Mouse (Mus musculus) kidney, postnatal 0 days (tissue): ENCODE measurements around the gene Igsf11. TPM values are rescaled to one million over a fixed set of nuclear protein-coding genes. Genes with fewer than 3 reads are reported as not detected.

Experiments used
- ATAC-seq: fragments of 200-750 bp; cut with Nextera tagmentation; replicated peaks from 2 replicates; pipeline ENCODE4 v1.8.0; 2017; ENCODE audit warnings: low read depth, moderate number of reproducible peaks, moderate TSS enrichment, moderate library complexity; ENCODE audit not compliant: low FRiP score
- DNase-seq: peaks from one replicate; pipeline ENCODE4 v3.0.0-alpha.2; 2016; ENCODE audit warnings: low spot score
- H3K27ac ChIP-seq: fragments of 300-500 bp; sonication (generic); 2 replicates; pipeline ENCODE4 v1.5.1; 2014; ENCODE audit warnings: mild to moderate bottlenecking
- H3K27me3 ChIP-seq: fragments of 300-500 bp; sonication (generic); 2 replicates; pipeline ENCODE4 v1.6.1; 2014; ENCODE audit warnings: low read length, mixed read lengths; ENCODE audit not compliant: insufficient read depth
- H3K36me3 ChIP-seq: fragments of 300-500 bp; sonication (generic); 2 replicates; pipeline ENCODE4 v1.6.1; 2014; ENCODE audit warnings: low read length, mixed read lengths; ENCODE audit not compliant: insufficient read depth
- H3K4me1 ChIP-seq: fragments of 300-500 bp; sonication (generic); replicated peaks from 2 replicates; pipeline ENCODE4 v1.6.1; 2014; ENCODE audit warnings: antibody characterized with exemption, low read length, mixed read lengths; ENCODE audit not compliant: insufficient read depth
- H3K4me2 ChIP-seq: fragments of 300-500 bp; sonication (generic); 2 replicates; pipeline ENCODE4 v1.6.1; 2014; ENCODE audit warnings: mild to moderate bottlenecking, low read length, moderate library complexity, mixed read lengths
- H3K4me3 ChIP-seq: fragments of 300-500 bp; sonication (generic); replicated peaks from 2 replicates; pipeline ENCODE4 v1.5.1; 2014; ENCODE audit warnings: low read depth, low read length
- H3K9ac ChIP-seq: fragments of 300-500 bp; sonication (generic); 2 replicates; pipeline ENCODE4 v1.6.1; 2014; ENCODE audit warnings: low read depth, low read length
- H3K9me3 ChIP-seq: fragments of 300-500 bp; sonication (generic); replicated peaks from 2 replicates; pipeline ENCODE4 v1.6.1; 2016; ENCODE audit warnings: low read length, inconsistent platforms, mixed read lengths
- CTCF ChIP-seq: IDR thresholded peaks from 2 replicates; pipeline ENCODE4 v1.5.1; 2016; ENCODE audit warnings: antibody characterized with exemption, low read depth, mild to moderate bottlenecking, moderate library complexity
- WGBS: fragments of 180-500 bp; shearing (Covaris S2); extraction: QIAGEN DNeasy Blood & Tissue Kit; methylation state at CpG from one replicate; pipeline ENCODE4 v1.1.7; 2014; 5-methylcytosine and 5-hydroxymethylcytosine counted together
- polyA plus RNA-seq: library from polyadenylated mRNA; unstranded; fragments of >200 nt; fragmentation: Nextera tagmentation; extraction: Ambion mirVana; gene quantifications from 2 replicates; pipeline ENCODE4 v1.2.1, GENCODE M21; 2015

Igsf11 gene
- polyA plus RNA-seq, 1 experiment from 2014 or later = 7.1 TPM

GRCm38 (mm10) chr16:38943706-38944550, 51.5 kb downstream of the Igsf11 start:
- H3K27me3 ChIP-seq = no peaks in the 10 kb centered on the region
- H3K9me3 ChIP-seq = no peaks in the 10 kb centered on the region
- no peak overlapping the region for H3K27ac ChIP-seq
- ATAC-seq (no peak), DNase-seq (no peak)
- TF ChIP-seq CTCF = no peak
- no peak overlapping the region for H3K9ac ChIP-seq
- no peak overlapping the region for H3K4me3 ChIP-seq
- H3K36me3 ChIP-seq = no peaks in the 10 kb centered on the region
- no peak overlapping the region for H3K4me2 ChIP-seq
- WGBS = 28% methylated on average over 5 of the region's 5 CpGs
- 0 out of 2 replicates have a peak, but pooled peaks cover 4% of the 10 kb centered on the region for H3K4me1 ChIP-seq

GRCm38 (mm10) chr16:38945111-38945510, 52.6 kb downstream of the Igsf11 start:
- no peak overlapping the region for H3K4me2 ChIP-seq
- ATAC-seq (no peak), DNase-seq (no peak)
- no peaks in the 10 kb centered on the region for H3K27me3 ChIP-seq
- no peak overlapping the region for H3K9ac ChIP-seq
- H3K36me3 ChIP-seq = no peaks in the 10 kb centered on the region
- H3K4me3 ChIP-seq = no peak overlapping the region
- no peak for TF ChIP-seq CTCF
- no peaks in the 10 kb centered on the region for H3K9me3 ChIP-seq
- 0 out of 2 replicates have a peak, but pooled peaks cover 4% of the 10 kb centered on the region for H3K4me1 ChIP-seq
- 76% methylated on average over 7 of the region's 7 CpGs for WGBS
- peak overlapping the region; percentile 83 for H3K27ac ChIP-seq

- no peak overlapping the region for H3K4me2 ChIP-seq
- no peak overlapping the region for H3K9ac ChIP-seq
- H3K4me3 ChIP-seq = no peak overlapping the region
- ATAC-seq (peak; percentile 94), DNase-seq (peak; percentile 55)
- H3K27ac ChIP-seq = peak overlapping the region; percentile 83
- TF ChIP-seq CTCF = no peak
- H3K9me3 ChIP-seq = no peaks in the 10 kb centered on the region
- H3K27me3 ChIP-seq = no peaks in the 10 kb centered on the region
- H3K4me1 ChIP-seq = 0 out of 2 replicates have a peak, but pooled peaks cover 4% of the 10 kb centered on the region
- no peaks in the 10 kb centered on the region for H3K36me3 ChIP-seq
- WGBS = 61% methylated on average over 10 of the region's 10 CpGs
These were observed 53.1 kb downstream of the Igsf11 start for GRCm38 (mm10) chr16:38945581-38945981.

- H3K9me3 ChIP-seq = no peaks in the 10 kb centered on the region
- no peak overlapping the region for H3K9ac ChIP-seq
- ATAC-seq (peak; percentile 82), DNase-seq (peak; percentile 18)
- no peak overlapping the region for H3K4me3 ChIP-seq
- WGBS = 33% methylated on average over 7 of the region's 7 CpGs
- H3K4me2 ChIP-seq = no peak overlapping the region
- H3K27ac ChIP-seq = peak overlapping the region; percentile 83
- H3K27me3 ChIP-seq = no peaks in the 10 kb centered on the region
- 0 out of 2 replicates have a peak, but pooled peaks cover 4% of the 10 kb centered on the region for H3K4me1 ChIP-seq
- H3K36me3 ChIP-seq = no peaks in the 10 kb centered on the region
- no peak for TF ChIP-seq CTCF
These were observed 54.0 kb downstream of the Igsf11 start for GRCm38 (mm10) chr16:38946453-38946852.

GRCm38 (mm10) chr16:38947141-38947879, 54.8 kb downstream of the Igsf11 start:
- Histone ChIP-seq H3K4me3 (no peak overlapping the region), H3K27ac (peak overlapping the region; percentile 54; the same call in 1 of the 2 replicates), H3K9me3 (no peaks in the 10 kb centered on the region), H3K36me3 (no peaks in the 10 kb centered on the region), H3K27me3 (no peaks in the 10 kb centered on the region), H3K9ac (no peak overlapping the region), H3K4me2 (no peak overlapping the region), H3K4me1 (0 out of 2 replicates have a peak, but pooled peaks cover 4% of the 10 kb centered on the region)
- 74% methylated on average over 7 of the region's 7 CpGs for WGBS
- TF ChIP-seq CTCF = no peak
- ATAC-seq (no peak), DNase-seq (no peak)

GRCm38 (mm10) chr16:38948441-38948840, 56.0 kb downstream of the Igsf11 start:
- Histone ChIP-seq H3K4me2 (no peak overlapping the region), H3K27ac (no peak overlapping the region), H3K27me3 (no peaks in the 10 kb centered on the region), H3K4me1 (0 out of 2 replicates have a peak, but pooled peaks cover 4% of the 10 kb centered on the region), H3K9me3 (no peaks in the 10 kb centered on the region), H3K4me3 (no peak overlapping the region), H3K36me3 (no peaks in the 10 kb centered on the region), H3K9ac (no peak overlapping the region)
- ATAC-seq (no peak), DNase-seq (no peak)
- WGBS = 71% methylated on average over 5 of the region's 5 CpGs
- no peak for TF ChIP-seq CTCF
